Mouse (Mus musculus): ENCODE measurements around the gene Cadps. TPM values are rescaled to one million over a fixed set of nuclear protein-coding genes. Genes with fewer than 3 reads are reported as not detected.

Cadps gene
- polyA plus RNA-seq, 1 experiment, result 187 TPM

DNA sequence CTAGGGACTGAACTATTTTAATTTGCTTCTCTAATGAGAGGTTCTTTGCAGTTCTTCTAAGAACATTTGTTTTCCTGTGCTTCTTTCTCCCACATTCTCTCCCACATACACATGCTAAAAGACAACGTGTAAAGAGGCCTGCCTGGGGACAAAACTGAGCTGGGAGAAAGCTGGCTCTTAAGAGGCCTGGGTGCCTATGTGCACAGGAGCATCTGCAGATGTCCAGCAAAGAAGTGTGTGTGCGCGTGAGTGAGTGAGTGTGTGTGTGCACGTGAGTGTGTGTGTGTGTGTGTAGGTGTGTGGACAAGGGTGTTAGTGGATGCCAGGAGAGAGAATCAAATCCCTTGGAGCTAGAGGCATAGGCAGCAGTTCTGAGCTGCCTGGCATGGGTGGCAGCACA is 44.9 kb downstream of the Cadps start:
- TF ChIP-seq CTCF (IDR thresholded peaks at IDR 0.05; ENCODE audit: extremely low read depth, insufficient read depth, low read length) (no peak), POLR2A (IDR thresholded peaks at IDR 0.05; ENCODE audit: extremely low read depth, insufficient read depth, low read length) (no peak)
- Histone ChIP-seq H3K27ac (ENCODE audit: insufficient read depth, low read length) (no peak overlapping the region), H3K4me3 (ENCODE audit: insufficient read depth, low read length) (no peak overlapping the region), H3K4me1 (ENCODE audit: control insufficient read depth, insufficient read depth, low read length) (peaks cover 4% of the 10 kb centered on the region)

- Histone ChIP-seq H3K4me1 (ENCODE audit: control insufficient read depth, insufficient read depth, low read length) (no peaks in the 10 kb centered on the region; the same call in 1 of the 2 replicates), H3K27ac (ENCODE audit: insufficient read depth, low read length) (no peak overlapping the region), H3K4me3 (ENCODE audit: insufficient read depth, low read length) (no peak overlapping the region)
- TF ChIP-seq CTCF (IDR thresholded peaks at IDR 0.05; ENCODE audit: extremely low read depth, insufficient read depth, low read length) (no peak), POLR2A (IDR thresholded peaks at IDR 0.05; ENCODE audit: extremely low read depth, insufficient read depth, low read length) (no peak)
Measured at GRCm38 (mm10) chr14:12768870-12769269, 54.0 kb downstream of the Cadps start.

DNA sequence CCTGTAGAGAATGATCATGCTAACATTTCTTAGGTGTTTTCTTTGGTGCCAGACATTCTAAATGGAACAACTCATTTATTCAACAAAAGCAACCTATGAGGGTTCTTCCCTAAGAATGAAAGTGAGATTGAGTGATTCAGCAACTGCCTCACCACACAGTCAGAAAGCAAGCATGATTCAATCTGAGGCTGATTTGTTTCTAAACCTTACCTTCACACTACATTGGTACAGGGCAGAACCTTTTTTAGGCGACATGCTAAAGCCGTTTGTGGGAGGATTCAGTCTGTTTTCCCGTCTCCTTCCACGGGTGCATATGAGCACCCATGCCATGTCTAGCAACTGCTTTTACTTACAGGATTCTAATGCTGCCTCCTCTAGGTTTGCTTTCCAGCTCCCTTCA is 69.6 kb downstream of the Cadps start:
- TF ChIP-seq POLR2A (IDR thresholded peaks at IDR 0.05; ENCODE audit: extremely low read depth, insufficient read depth, low read length), result no peak
- TF ChIP-seq CTCF (IDR thresholded peaks at IDR 0.05; ENCODE audit: extremely low read depth, insufficient read depth, low read length), result no peak
- peaks cover 8% of the 10 kb centered on the region for H3K4me1 ChIP-seq (ENCODE audit: control insufficient read depth, insufficient read depth, low read length)
- H3K27ac ChIP-seq (ENCODE audit: insufficient read depth, low read length), result no peak overlapping the region
- H3K4me3 ChIP-seq (ENCODE audit: insufficient read depth, low read length), result no peak overlapping the region

- Histone ChIP-seq H3K4me1 (ENCODE audit: control insufficient read depth, insufficient read depth, low read length) (peaks cover 8% of the 10 kb centered on the region), H3K4me3 (ENCODE audit: insufficient read depth, low read length) (no peak overlapping the region), H3K27ac (ENCODE audit: insufficient read depth, low read length) (no peak overlapping the region)
- no peak for TF ChIP-seq CTCF (IDR thresholded peaks at IDR 0.05; ENCODE audit: extremely low read depth, insufficient read depth, low read length)
- no peak for TF ChIP-seq POLR2A (IDR thresholded peaks at IDR 0.05; ENCODE audit: extremely low read depth, insufficient read depth, low read length)
Measured at GRCm38 (mm10) chr14:12751821-12752220, 71.1 kb downstream of the Cadps start.

GRCm38 (mm10) chr14:12730979-12731378 is 91.9 kb downstream of the Cadps start:
- Histone ChIP-seq H3K4me1 (ENCODE audit: control insufficient read depth, insufficient read depth, low read length) (no peaks in the 10 kb centered on the region), H3K4me3 (ENCODE audit: insufficient read depth, low read length) (no peak overlapping the region)
- TF ChIP-seq POLR2A (IDR thresholded peaks at IDR 0.05; ENCODE audit: extremely low read depth, insufficient read depth, low read length) (no peak), CTCF (IDR thresholded peaks at IDR 0.05; ENCODE audit: extremely low read depth, insufficient read depth, low read length) (no peak)

DNA sequence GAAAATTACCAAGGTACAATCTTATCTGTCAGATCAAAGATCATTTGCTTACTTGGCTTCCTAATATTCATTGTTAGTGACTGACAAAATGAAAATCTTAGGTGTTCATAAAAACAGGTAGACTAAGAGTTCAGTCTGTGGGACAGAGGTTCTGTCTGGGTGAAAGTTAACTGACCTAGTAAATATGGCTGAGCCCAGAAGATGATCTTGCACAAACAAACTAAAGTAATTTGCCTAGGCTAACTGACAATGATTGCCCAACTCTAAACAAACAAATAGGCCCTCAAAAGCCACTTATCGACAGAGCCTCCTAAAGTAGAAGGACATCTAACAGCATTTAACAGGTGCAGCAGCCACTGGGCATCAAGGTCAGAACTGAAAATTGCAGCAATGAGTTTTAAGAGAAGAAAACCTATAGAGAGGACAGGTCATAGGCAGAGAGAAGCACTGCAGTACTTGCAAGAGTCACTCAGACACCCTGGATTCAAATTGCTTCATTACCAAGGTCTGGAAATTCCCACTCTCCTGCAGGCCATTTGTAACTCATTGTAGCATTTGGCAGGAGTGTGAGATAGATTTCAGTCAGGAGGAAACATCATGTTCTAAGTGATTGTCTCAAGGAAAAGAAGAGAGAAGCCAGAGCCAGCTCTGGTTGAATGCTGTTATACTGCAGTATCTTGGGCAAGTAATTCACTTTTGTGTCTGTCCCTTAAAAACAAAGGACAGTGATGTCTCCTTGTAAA is 100.3 kb downstream of the Cadps start:
- Histone ChIP-seq H3K4me1 (ENCODE audit: control insufficient read depth, insufficient read depth, low read length) (no peaks in the 10 kb centered on the region; the same call in 1 of the 2 replicates), H3K4me3 (ENCODE audit: insufficient read depth, low read length) (no peak overlapping the region), H3K27ac (ENCODE audit: insufficient read depth, low read length) (no peak overlapping the region)
- TF ChIP-seq POLR2A (IDR thresholded peaks at IDR 0.05; ENCODE audit: extremely low read depth, insufficient read depth, low read length), result no peak
- no peak for TF ChIP-seq CTCF (IDR thresholded peaks at IDR 0.05; ENCODE audit: extremely low read depth, insufficient read depth, low read length)

More at GRCm38 (mm10) chr14:12730979-12731378, 91.9 kb downstream of the Cadps start:
- no peak overlapping the region for H3K27ac ChIP-seq (ENCODE audit: insufficient read depth, low read length)

- no peak for TF ChIP-seq POLR2A (IDR thresholded peaks at IDR 0.05; ENCODE audit: extremely low read depth, insufficient read depth, low read length)
- TF ChIP-seq CTCF (IDR thresholded peaks at IDR 0.05; ENCODE audit: extremely low read depth, insufficient read depth, low read length), result no peak
Measured at GRCm38 (mm10) chr14:12718766-12719165, 104.1 kb downstream of the Cadps start.

DNA sequence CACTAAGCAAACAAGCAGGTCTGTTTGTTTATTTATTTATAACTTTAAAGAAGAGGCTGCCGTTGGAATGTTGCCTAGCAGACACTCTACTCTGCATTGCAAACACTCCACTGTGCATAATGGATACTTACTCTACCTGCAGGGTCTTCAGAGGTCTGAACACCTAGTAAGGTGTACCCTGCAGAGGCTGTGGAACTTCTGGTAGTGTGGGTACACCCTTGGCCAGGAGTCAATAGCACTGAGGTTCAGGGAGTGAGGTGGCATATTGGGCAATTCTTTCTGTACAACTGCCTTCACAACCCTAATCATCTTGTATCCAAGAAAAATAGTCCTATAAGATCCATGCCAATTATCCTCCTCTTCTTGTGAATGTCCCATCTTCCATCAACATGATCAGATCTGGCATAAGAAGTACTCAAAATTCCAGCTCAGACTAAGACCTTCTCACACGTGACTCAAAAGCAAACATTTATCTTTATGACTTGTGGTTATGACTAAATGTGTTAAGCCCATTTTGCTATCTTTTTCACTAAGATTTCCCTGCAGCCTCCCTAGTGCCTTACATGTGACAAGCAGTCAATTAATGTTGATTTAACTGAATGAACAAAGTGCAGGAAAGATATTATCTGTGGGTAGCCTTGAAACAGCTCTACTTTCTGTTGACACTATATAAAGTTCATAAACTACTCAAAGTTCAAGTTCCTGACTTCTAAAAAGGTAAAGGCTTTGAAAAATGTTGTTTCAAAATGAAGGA is 106.8 kb downstream of the Cadps start:
- no peak for TF ChIP-seq CTCF (IDR thresholded peaks at IDR 0.05; ENCODE audit: extremely low read depth, insufficient read depth, low read length)
- no peak for TF ChIP-seq POLR2A (IDR thresholded peaks at IDR 0.05; ENCODE audit: extremely low read depth, insufficient read depth, low read length)
- Histone ChIP-seq H3K4me1 (ENCODE audit: control insufficient read depth, insufficient read depth, low read length) (peaks cover 3% of the 10 kb centered on the region; the same call in 1 of the 2 replicates), H3K27ac (ENCODE audit: insufficient read depth, low read length) (no peak overlapping the region), H3K4me3 (ENCODE audit: insufficient read depth, low read length) (no peak overlapping the region)

More at GRCm38 (mm10) chr14:12718766-12719165, 104.1 kb downstream of the Cadps start:
- H3K4me1 ChIP-seq (ENCODE audit: control insufficient read depth, insufficient read depth, low read length), result peaks cover 3% of the 10 kb centered on the region; the same call in 1 of the 2 replicates
- H3K27ac ChIP-seq (ENCODE audit: insufficient read depth, low read length), result no peak overlapping the region
- H3K4me3 ChIP-seq (ENCODE audit: insufficient read depth, low read length), result no peak overlapping the region

- Histone ChIP-seq H3K27ac (ENCODE audit: insufficient read depth, low read length) (no peak overlapping the region), H3K4me3 (ENCODE audit: insufficient read depth, low read length) (no peak overlapping the region), H3K4me1 (ENCODE audit: control insufficient read depth, insufficient read depth, low read length) (no peaks in the 10 kb centered on the region; the same call in 1 of the 2 replicates)
- no peak for TF ChIP-seq CTCF (IDR thresholded peaks at IDR 0.05; ENCODE audit: extremely low read depth, insufficient read depth, low read length)
- TF ChIP-seq POLR2A (IDR thresholded peaks at IDR 0.05; ENCODE audit: extremely low read depth, insufficient read depth, low read length), result no peak
Measured at GRCm38 (mm10) chr14:12707395-12707794, 115.5 kb downstream of the Cadps start.
